Mouse (Mus musculus) spleen, postnatal 14 days (tissue): ENCODE measurements around the gene Tmem86a.

Experiments
- DNase-seq, 2 experiments: peaks; one replicate each; pipeline ENCODE4 v3.0.0; 2021 to 2022; ENCODE audit warnings: low spot score in 2 of 2

Gene Tmem86a

DNA sequence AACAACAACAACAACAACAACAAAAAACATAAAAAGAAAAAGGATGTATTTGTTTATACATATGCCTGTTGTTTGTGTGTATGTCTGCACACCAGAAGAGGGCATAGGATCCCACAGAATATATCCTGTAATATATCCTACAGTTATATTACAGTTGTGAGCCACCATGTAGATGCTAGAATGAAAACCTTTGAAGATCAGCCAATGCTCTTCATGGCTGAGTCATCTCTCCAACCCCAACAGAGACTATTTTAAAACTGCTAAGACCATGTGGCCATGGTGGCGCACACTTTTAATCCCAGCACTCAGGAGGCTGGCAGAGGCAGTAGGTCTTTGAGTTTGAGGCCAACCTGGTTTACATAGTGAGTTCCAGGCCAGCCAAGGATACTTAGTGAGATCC is 22.9 kb upstream of the Tmem86a start:
- no peak for DNase-seq

DNA sequence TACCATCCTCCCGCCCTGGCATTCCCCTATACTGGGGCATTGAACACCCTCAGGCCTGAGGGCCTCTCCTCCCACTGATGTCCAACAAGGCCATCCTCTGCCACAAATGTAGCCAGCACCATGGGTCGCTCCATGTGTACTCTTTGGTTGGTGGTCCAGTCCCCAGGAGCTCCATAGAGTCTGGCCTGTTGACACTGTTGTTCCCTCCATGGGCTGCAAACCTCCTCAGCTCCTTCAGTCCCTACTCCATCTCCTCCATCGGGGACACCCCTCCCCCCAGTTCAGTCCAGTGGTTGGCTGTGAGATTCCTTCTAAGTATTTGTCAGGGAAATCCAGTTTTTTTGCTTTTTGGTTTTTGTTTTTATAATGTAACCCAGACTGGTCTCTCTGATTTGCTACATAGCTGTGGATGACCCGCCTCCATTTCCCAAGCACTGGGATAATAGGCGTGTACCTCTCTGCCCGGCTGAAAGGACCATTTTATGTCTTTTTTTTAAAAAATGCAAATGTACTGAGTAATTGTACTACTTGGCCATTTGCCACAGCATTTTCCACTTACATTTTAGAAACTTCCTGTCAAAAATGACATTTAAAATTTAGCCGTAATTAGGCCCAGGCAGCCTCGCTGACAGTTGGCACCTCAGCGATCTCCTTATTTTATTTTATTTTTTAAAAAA is 19.7 kb upstream of the Tmem86a start:
- no peak for DNase-seq

DNA sequence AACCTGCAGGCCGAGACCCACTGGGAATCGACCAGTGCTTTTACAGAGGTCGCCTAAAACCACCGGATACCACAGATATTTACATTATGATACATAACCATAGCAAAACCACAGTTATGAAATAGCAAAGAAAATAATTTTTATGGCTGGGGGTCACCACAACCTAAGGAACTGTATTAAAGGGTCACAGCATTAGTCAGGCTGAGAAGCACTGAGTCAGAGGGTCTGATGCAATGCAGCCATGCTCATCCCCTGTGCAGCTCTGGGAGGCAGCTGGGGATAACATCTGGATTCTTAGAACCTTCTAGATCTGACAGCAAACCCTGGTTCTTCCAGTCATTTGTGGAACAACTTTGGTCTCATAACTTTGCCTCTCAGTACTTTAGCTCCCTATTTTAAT is 19.0 kb upstream of the Tmem86a start:
- DNase-seq: no peak

DNA sequence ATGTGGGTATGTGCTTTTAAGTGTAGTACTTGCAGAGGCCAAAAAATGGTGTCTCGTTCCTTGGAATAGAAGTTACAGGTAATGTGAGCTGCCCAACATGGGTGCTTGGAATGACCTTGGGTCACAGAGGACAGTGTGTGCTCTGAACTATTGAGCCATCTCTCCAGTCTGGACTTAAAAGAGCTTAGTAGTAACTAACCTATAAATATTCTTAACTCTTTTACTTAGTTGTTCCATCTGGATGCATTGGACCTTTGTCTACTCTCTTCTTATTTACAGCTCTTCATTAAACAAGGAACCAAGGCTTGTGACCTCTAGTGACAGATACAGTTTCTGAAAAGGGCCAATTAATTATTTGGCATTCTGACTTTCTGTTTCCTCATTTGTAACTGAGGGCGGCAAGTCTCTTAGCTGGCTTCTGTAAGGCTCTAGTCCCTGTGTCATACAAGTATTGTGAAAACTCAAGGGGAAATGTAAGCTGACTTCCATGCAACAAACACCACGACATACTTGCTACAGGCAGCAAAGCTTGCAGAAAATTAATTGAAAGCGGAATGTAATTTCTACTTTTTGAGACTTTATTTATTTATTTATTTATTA is 15.5 kb upstream of the Tmem86a start:
- DNase-seq: no peak

DNA sequence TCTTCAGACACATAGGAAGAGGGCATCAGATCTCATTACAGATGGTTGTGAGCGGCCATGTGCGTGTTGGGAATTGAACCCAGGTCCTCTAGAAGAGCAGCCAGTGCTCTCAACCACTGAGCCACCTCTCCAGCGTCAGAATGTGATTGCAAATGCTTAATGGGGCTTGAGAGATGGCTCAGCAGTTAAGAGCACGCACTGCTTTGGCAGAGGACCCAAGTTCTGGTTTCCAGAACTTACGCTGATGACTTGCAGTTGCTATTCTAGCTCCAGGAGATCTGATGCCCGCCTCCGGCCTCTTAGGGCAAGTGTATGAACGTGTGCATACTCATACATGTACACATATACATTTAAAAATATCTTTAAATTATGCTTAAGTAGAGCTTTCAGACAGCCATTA is 15.0 kb upstream of the Tmem86a start:
- no peak for DNase-seq

DNA sequence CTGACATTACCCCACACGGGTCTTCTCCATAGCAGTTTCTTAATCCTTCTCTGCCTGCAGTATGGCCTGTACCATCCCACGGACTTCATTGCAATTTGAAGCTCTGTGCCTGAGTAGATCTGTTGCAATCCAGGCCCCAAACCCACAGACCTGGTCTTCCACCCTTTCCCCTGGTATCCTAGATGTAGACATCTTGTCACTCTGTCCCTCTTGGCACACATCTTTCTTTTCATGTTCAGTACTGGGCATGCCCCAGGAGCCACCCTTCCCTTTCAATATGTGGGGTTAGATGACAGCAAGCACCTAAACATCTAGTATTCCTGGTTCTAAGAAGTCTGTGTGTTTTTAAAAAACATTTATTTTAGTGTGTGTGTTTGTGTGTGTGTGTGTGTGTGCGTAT is 8.7 kb upstream of the Tmem86a start:
- DNase-seq: no peak

DNA sequence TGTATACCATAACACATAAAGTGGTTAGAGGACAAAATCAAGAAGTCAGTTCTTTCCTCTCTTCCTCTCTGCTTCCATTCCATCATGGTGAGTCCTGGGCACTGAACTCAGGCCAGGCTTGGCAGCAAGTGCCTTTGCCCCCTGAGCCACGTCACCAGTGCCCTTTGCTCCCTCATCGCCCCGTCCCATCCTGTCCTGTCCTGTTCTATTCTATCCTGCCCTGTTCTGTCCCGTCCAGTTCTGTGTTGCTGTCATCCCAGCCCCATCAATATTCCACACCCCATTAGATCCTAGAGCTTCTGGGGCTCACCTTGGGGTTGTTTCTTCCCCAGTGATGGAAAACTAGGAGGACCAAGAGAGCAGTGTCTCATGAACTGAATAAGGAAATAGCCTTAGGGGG is 8.3 kb upstream of the Tmem86a start:
- no peak for DNase-seq

DNA sequence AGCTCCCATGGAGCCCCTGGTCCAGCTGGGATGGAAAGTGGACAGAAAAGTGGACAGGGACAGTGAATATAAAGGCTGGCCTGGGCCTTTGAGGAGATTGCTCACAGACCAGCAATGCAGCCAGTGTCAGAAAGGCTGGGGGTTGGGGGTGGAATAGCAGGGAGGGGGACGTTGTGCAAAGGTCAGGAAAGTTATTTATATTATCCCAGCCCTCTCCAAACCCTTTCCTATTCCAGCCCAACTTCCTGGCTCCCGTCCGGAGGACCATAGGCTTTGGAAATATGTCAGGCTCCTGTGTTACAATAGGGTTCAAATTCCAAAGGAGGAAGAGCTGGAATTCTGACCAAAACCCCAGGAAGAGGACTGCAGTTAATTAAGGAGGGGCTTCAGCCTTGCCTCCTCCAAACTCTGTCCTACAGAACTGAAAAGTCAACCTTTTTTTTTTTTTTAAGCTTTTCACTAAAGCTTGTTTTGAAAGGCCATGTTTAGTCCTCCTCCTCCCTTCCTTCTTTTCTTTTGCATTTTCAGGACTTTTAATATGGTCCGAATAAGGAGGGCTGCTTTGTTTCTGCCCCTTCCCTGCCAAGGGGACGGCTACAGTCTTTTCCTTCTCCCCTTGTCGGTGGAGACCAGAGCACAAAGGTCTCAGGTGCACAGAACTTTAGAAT is 7.4 kb upstream of the Tmem86a start:
- DNase-seq: no peak

DNA sequence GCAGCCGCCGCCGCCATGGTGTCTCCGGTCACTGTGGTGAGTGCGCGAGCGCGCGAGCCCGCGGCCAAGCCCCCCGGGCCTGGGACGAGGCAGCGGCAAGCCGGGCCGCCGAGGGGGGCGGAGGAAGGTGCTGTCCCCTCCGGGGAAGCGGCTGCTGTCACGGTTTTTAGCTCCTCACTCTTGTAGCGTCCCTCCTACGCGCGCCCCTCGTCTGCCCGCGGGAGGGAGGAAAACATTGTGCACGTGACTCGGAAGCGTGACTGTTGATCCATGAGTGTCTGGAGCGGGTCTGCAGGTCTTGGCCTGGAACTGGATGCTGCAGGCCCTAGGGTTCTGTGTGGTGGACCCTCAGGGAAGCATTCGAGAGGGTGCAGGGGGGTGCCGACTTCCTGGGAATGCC is 365 bp downstream of the Tmem86a start:
- DNase-seq: peak; percentile 20 to 41

DNA sequence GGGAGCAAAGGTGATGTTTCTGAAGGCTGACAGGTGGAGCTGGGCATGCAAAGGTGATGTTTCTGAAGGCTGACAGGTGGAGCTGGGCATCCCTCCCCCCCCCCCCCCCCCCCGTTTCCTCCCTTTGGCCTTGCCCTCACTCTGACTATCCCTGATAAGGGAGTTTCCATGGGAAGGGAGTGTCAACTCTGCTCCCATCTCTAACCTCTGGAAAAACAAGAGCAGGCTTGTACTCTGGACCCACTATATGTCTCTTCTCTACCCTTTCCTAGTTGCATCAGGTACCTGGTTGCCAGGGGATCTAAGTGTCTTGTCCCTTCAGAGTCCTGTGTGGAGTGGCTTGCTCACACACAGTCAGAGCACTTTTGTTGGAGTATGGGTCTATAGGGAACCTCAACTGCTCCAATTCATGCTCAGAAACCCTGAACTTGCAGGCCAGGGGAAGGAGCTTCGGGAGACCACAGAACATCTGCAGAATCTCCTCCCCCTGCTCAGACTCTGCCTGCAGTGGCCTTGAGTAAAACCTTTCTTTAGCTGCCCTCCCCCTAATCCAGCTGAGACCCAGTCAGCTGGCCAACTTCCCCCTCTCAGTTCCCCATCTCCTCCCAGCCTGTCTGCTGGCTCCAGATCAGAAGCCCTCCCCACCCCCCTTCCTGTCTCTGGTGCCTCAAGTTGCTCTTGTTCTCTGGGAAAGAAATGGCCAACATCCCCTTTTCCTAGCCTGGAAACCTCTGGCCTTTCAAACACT is 1.2 kb downstream of the Tmem86a start:
- peak; percentile 18 to 33 for DNase-seq

DNA sequence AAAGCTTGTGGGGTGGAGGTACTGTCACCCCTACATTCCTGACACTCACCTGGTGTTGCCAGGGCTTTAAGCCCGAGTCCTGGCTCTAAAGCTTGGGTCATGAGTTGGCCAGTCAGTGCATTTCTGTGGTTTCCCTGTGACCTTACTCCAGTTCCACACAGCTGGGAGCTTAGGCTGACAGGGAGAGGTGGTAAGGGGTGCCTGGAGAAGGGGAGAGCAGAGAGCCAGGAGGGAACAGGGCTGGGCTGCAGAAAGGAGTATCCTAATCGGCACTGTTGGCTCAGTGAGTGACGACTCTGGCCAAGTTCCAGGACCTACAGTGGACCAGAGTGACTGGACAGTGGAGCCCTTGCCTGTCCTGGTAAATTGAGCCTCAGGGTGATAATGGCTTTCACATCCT is 1.9 kb downstream of the Tmem86a start:
- DNase-seq: no peak

DNA sequence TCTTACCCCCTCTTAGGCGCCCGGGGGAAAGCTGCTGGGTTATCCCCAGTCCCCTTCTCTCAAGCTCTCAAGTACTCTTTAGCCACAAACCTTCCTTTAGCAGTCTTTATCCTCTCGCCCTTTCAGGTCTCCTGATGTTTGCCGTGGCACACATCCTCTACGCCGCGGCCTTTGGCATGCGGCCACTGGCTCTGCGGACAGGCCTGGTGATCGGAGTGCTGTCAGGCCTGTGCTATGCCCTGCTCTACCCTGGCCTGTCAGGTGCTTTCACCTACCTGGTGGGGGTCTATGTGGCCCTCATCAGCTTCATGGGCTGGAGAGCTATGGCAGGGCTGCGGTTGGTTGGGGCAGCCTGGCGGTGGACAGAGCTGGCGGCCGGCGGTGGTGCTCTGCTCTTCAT is 2.9 kb downstream of the Tmem86a start:
- no peak for DNase-seq

DNA sequence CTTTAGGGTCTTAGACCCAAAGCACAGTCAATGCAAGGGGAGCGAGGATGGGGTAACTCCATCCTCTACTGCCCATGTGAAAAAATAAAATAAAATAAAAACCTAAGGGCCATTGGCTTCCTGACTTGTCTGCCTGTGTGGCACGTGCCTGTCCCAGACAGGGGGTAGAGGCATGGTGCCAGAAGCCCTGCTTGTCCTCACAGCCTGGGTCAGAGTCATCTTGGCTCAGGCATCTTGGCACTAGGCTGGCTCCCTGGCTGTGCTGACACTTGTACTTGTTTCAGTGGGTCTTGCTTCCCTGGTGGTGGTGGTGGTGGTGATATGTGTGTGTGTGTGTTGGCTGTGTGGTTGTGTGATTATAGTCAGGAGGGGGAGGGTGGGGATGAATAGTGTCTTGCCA is 4.3 kb downstream of the Tmem86a start:
- no peak for DNase-seq

DNA sequence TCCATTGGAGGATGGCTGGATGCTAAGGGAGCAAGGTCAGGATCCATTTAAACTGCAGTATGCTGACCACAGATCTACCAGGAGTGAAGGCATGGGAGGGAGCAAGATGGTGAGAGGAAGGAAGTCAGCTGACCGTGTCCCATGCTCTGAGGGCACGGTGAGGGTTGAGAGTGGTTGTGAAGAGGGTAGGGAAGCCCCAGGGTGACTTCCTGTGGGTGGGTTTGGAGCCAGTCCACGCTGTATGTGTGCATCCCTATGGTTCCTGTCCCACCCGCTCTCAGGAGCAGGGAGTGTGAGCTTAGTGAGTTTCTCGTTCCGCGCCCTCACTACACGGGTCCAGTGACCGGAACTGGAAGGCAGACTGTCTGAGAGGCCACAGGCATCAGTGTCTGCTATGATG is 5.3 kb downstream of the Tmem86a start:
- no peak for DNase-seq

DNA sequence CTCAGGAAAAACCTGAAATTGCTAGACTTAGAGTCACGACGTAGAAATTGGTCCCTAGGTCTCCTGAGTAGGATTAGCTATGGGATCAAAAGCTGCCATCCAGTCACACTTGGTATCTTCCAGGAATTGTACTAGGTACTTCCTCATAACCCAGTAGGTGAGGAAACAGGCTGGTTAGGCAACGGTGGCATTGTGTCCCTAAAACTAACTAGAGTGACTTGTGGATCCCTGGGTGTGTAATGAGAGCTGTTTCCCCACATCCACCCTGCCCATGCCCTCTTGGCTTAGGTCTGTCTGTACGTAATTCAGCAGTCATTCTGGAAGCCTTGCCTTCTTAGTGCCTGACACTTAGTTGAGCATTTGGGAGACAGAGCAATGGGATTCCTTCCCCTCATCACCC is 5.9 kb downstream of the Tmem86a start:
- DNase-seq: no peak

DNA sequence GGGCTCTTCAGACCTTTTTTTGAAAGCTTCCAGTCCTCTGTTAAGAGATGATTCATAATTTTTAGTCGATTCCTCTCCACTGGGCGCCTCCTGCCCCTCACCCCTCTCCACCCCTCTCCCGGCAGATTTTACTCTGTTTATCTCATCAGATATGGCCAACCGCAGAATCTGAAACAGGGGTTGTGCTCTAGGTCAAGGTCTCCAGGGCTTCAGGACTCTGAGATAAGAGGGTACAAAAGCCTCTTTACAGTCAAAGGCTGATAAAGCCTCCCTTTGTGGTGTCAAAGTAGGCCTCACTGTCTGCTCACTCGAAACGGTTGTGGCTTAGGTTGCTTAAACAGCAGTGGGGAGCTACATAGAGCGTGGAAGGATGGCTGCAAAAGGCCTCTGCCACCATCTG is 8.9 kb downstream of the Tmem86a start:
- no peak for DNase-seq

DNA sequence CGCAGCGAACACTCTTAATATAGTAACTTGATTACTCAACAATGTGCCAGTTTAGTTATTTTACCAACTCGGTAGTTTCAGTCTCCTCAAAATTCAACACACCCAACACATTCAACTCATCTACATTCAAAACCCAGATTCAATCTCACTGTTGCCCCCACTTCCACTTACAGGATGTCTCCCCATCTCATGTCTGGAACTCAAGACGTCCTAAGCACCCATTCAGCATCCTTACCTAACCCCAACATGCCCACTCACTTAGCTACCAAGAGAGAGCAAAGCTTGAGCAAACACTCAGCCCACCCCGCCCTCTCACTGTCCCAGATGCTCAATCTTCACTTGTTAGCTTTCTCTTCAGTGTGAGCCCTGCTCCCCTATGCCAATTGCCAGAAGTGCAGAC is 11.2 kb downstream of the Tmem86a start:
- no peak for DNase-seq

DNA sequence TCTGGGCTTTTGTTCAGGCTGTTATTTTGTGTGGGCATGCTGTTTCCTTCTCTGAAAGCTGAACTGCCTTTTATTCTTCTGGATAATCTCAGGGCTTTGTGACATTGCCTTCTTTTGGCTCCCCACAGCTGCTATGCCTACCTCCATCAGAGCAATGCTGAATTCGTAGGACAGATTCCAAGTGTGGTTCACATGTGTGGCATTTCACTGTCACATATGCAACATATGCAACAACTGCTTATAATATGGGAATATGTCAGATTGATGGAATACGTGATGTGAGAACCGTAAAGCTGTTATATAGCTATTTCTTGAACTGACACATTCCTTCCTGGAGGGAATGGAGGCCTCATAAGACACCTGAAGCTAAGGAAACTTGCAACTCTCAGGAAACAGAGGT is 16.5 kb downstream of the Tmem86a start:
- DNase-seq: no peak

DNA sequence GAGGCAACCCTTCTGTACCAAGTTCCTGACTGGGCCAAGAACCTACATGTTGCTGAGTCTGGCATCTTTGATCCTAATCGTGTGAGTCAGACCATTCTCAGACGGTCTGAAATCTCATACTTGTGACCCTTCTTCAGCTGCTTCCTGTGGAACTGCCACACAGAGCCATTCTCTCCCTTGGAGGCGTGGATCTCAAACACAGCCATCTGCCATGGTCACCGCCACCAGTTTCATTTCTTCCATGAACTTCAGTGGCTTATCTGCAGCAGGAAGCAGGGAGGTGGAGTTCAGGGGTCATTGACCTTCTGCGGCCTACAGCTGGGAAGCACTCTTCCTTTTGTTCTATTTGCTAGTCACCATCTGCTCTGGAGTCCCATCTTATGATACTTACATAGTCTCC is 17.5 kb downstream of the Tmem86a start:
- no peak for DNase-seq

DNA sequence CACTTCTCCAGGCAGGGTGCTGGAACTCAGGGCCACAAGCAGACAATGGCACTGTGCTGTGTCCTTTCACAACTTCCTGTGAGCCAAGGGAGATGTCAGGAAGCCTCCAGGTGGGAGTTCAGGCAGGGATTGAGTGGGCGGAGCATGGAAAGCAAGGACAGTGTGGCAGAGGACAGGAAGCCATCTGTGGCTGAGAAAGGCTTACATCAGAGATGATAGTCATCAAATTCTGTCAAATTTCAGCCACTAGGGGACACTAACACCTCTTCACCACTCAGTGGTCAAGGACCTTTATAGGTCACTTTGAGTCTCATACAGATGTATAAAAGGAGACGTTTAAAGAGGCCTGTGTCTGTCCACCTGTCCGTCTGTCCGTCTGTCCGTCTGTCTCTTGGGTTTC is 22.1 kb downstream of the Tmem86a start:
- DNase-seq: no peak

DNA sequence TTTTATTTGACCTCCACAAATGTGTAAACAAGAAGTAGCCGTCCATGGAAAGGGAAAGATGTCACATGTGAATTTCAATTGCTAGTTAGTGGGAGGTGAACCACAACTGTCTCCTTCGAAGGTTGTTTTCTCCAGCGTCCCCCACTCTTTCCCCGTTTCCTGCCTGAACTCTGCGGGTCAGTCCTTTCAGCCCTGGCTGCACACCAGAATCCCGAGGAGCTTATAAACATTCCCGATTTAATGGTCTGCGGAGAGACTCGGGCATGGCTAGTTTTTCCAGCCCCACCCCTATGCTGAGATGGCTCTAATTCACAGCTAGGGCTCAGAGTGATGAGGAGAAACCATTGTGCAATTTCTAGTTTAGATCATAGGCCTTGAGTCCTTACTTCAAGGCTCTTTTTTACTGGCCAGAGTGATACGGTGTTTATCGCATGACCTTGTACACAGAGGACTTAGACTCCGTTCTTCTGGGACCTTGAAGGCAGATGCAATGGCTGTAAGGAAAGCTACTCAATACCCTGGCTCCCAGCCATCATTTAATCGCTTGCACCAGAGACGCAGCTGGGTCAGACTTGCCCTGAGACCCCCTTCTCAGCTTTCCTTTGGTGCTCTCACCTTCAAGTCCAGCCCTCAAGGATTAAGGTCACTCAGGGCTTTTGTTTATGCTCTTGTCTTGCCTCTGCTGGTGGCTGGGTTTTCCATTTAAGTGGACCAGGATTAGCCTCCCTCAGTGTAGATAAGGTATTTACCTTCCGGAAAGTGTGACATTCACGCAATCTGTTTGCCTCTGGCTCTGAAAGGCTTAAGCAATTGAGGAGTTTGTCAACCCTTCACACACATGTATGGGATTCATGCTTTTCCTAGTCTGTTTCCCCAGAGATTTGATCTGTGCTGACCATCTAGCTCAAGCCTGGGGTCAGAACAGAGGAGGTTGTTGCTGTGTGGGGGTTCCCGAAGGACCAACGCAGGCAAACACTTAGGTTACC is 23.4 kb downstream of the Tmem86a start:
- DNase-seq: no peak

DNA sequence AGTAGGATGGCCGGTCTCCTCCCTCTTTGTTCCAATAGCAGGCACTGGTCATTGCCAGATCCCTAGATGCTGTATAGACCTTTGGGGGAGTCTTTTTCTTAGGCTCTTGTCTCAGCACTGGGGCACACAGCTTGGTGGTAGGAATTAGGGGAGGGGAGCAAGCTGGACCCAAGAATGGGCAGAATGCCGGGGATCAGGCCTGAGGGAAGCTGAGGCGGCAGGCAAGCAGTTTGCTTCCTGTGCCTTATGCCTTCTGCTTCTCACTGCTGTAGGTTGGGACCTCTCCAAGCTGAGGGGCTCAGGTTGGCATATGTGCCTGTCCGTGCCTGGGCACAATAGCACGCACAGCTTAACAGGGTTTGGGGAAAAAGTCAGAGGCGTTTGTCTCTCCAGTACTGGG is 25.8 kb downstream of the Tmem86a start:
- no peak for DNase-seq
